Mouse (Mus musculus): ENCODE results near the gene Slc17a3.

DNA sequence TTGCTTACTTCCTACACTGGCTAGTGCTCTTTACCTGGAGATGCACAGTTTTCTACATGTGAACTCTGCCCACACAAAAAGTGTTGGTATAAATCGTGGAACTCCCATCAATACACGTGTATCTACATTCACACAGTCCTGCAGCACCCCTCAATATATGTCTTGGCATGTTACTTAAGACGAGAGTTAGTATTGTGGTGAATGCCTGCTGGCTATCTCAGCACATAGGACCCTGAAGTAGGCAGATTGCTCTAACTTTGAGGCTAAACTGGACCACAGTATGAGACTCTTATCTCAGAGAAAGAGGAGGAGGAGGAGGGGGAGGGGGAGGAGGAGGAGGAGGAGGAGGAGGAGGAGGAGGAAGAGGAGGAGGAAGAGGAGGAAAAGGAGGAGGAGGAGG, 39.9 kb downstream of the Slc17a3 start:
- TF ChIP-seq CTCF (IDR thresholded peaks at IDR 0.05; ENCODE audit: borderline replicate concordance, insufficient read depth, low read length) (no peak), POLR2A (IDR thresholded peaks at IDR 0.05; ENCODE audit: low read depth, low read length) (no peak)
